Mouse (Mus musculus) thymus, postnatal 0 days (tissue): ENCODE data around the gene Fam104a. TPM values are rescaled to one million over a fixed set of nuclear protein-coding genes. Genes with fewer than 3 reads are reported as not detected.
A peak's percentile ranks its signal among the peaks of the same experiment; 100 is the strongest.

Experiments
- DNase-seq: peaks from one replicate; pipeline ENCODE4 v3.0.0-alpha.2; 2015; ENCODE audit warnings: low spot score
- polyA plus RNA-seq: library from polyadenylated mRNA; unstranded; fragments of >200 nt; fragmentation: Nextera tagmentation; extraction: Ambion mirVana; gene quantifications from 2 replicates; pipeline ENCODE4 v1.2.1, GENCODE M21; 2015

The Fam104a gene
- polyA plus RNA-seq: 53.3 and 54.7 TPM in 2 replicates

- peak; percentile 95 for DNase-seq
Measured at GRCm38 (mm10) chr11:113683957-113684706, at the start of gene Fam104a, which contains the start of gene D11Wsu47e. Fam104a (minus strand) TSS chr11:113684155. D11Wsu47e (plus strand) TSS chr11:113684412.

GRCm38 (mm10) chr11:113731945-113732612 lies 48.1 kb upstream of the Fam104a start:
- no peak for DNase-seq

- no peak for DNase-seq
Measured at GRCm38 (mm10) chr11:113730879-113731278, 46.9 kb upstream of the Fam104a start.

GRCm38 (mm10) chr11:113729917-113730316 lies 46.0 kb upstream of the Fam104a start:
- no peak for DNase-seq

- no peak for DNase-seq
Measured at GRCm38 (mm10) chr11:113729239-113729638, 45.3 kb upstream of the Fam104a start.

GRCm38 (mm10) chr11:113727992-113728391 lies 44.0 kb upstream of the Fam104a start:
- DNase-seq: no peak

GRCm38 (mm10) chr11:113726994-113727888 lies 43.3 kb upstream of the Fam104a start:
- DNase-seq: no peak

GRCm38 (mm10) chr11:113725235-113726048 lies 41.5 kb upstream of the Fam104a start:
- no peak for DNase-seq

- DNase-seq: no peak
Measured at GRCm38 (mm10) chr11:113722405-113723090, 38.6 kb upstream of the Fam104a start.

- no peak for DNase-seq
Measured at GRCm38 (mm10) chr11:113717767-113718424, 33.9 kb upstream of the Fam104a start.

GRCm38 (mm10) chr11:113716132-113716531 lies 32.2 kb upstream of the Fam104a start:
- DNase-seq: no peak

- peak; percentile 54 for DNase-seq
Measured at GRCm38 (mm10) chr11:113715078-113715674, 31.2 kb upstream of the Fam104a start.

GRCm38 (mm10) chr11:113711061-113711460 lies 27.1 kb upstream of the Fam104a start:
- DNase-seq: no peak

- peak; percentile 72 for DNase-seq
Measured at GRCm38 (mm10) chr11:113710257-113710777, 26.4 kb upstream of the Fam104a start.

- peak; percentile 83 for DNase-seq
Measured at GRCm38 (mm10) chr11:113709731-113710256, 25.8 kb upstream of the Fam104a start, which contains the start of gene Cpsf4l. Cpsf4l (minus strand) TSS chr11:113710017.

GRCm38 (mm10) chr11:113709272-113709671 lies 25.3 kb upstream of the Fam104a start:
- no peak for DNase-seq

- DNase-seq: no peak
Measured at GRCm38 (mm10) chr11:113708629-113709213, 24.8 kb upstream of the Fam104a start.
